Mouse (Mus musculus) bone marrow macrophage, adult 2 months (primary cell): ENCODE measurements around the gene Armh1.

Source experiments
- CTCF ChIP-seq: IDR thresholded peaks from 2 replicates; pipeline ENCODE4 v1.5.1; 2012; ENCODE audit warnings: low read depth, mild to moderate bottlenecking, low read length, moderate library complexity
- POLR2A ChIP-seq: IDR thresholded peaks from 2 replicates; pipeline ENCODE4 v1.6.1; 2012; ENCODE audit warnings: mild to moderate bottlenecking, low read depth, low read length, borderline replicate concordance

- TF ChIP-seq POLR2A (no peak), CTCF (no peak)
These were observed 11.1 kb upstream of the Armh1 start for GRCm38 (mm10) chr4:117262987-117263386.
